27 mouse cellular contexts compared by ENCODE assay signal in genomic region chr6:3859942-3860586, GRCm38 (mm10).
"Had no signal": no experiment of that assay in that cellular context is flagged by ENCODE, and none has a peak within 500 bp of the region (broad histone marks: within the 10 kb centered on the region; RNA-seq: fewer than 3 reads in every experiment).

No protein-coding gene starts in this region.

- H3K36me3 ChIP-seq: embryonic facial prominence, embryonic 10.5 days; embryonic facial prominence, embryonic 12.5 days; embryonic facial prominence, embryonic 13.5 days; embryonic facial prominence, embryonic 15.5 days; forebrain, embryonic 10.5 days; forebrain, embryonic 12.5 days; forebrain, embryonic 15.5 days had no signal

- H3K9ac ChIP-seq: embryonic facial prominence, embryonic 12.5 days; embryonic facial prominence, embryonic 13.5 days; embryonic facial prominence, embryonic 15.5 days; forebrain, embryonic 12.5 days; forebrain, embryonic 13.5 days; forebrain, embryonic 15.5 days; forebrain, postnatal 0 days had no signal

- H3K27ac ChIP-seq: embryonic facial prominence, embryonic 10.5 days; embryonic facial prominence, embryonic 12.5 days; embryonic facial prominence, embryonic 13.5 days; embryonic facial prominence, embryonic 15.5 days; forebrain, embryonic 10.5 days; forebrain, embryonic 12.5 days; forebrain, embryonic 13.5 days; forebrain, embryonic 15.5 days; gastrocnemius, adult 2 months had no signal

- H3K27me3 ChIP-seq: embryonic facial prominence, embryonic 12.5 days; embryonic facial prominence, embryonic 13.5 days; embryonic facial prominence, embryonic 15.5 days; forebrain, embryonic 12.5 days; forebrain, embryonic 13.5 days; forebrain, embryonic 15.5 days had no signal

- H3K4me2 ChIP-seq: embryonic facial prominence, embryonic 12.5 days; embryonic facial prominence, embryonic 13.5 days; embryonic facial prominence, embryonic 15.5 days; forebrain, embryonic 12.5 days; forebrain, embryonic 13.5 days; forebrain, embryonic 15.5 days had no signal

- H3K9me3 ChIP-seq: embryonic facial prominence, embryonic 10.5 days; embryonic facial prominence, embryonic 12.5 days; embryonic facial prominence, embryonic 13.5 days; embryonic facial prominence, embryonic 15.5 days; forebrain, embryonic 10.5 days; forebrain, embryonic 12.5 days; forebrain, embryonic 13.5 days; forebrain, embryonic 15.5 days had no signal

- ATAC-seq: forebrain, embryonic 13.5 days had no signal

- H3K4me1 ChIP-seq: embryonic facial prominence, embryonic 10.5 days; embryonic facial prominence, embryonic 12.5 days; embryonic facial prominence, embryonic 13.5 days; embryonic facial prominence, embryonic 15.5 days; forebrain, embryonic 10.5 days; forebrain, embryonic 12.5 days; forebrain, embryonic 13.5 days; forebrain, embryonic 15.5 days had no signal

- DNase-seq: cerebellum, adult 18-20 months; cerebellum, adult 2 months; cerebellum, adult 8-10 months; cerebellum, adult 9-10 months; cerebellum, adult 9-11 months; cerebellum, postnatal 10 days; cerebellum, postnatal 14 days; cerebellum, postnatal 25 days; cerebellum, postnatal 36 days; embryo, embryonic 11 days; forebrain, postnatal 0 days; gastrocnemius, adult 2 months; gastrocnemius, postnatal 10 days; gastrocnemius, postnatal 14 days; gastrocnemius, postnatal 25 days; gastrocnemius, postnatal 36 days; heart, adult 11 months; heart, adult 18-20 months had no signal

- H3K4me3 ChIP-seq: embryonic facial prominence, embryonic 10.5 days; embryonic facial prominence, embryonic 12.5 days; embryonic facial prominence, embryonic 13.5 days; embryonic facial prominence, embryonic 15.5 days; erythroblast, embryonic 14.5 days; forebrain, embryonic 10.5 days; forebrain, embryonic 12.5 days; forebrain, embryonic 13.5 days; forebrain, embryonic 15.5 days; gastrocnemius, adult 2 months had no signal
